Mouse (Mus musculus): Measurements from ENCODE around the gene Itpr2.

GRCm38 (mm10) chr6:146300961-146301360 is 201.1 kb downstream of the Itpr2 start:
- no peak for TF ChIP-seq POLR2A (IDR thresholded peaks at IDR 0.05; ENCODE audit: low read depth, low read length)
- no peak for TF ChIP-seq CTCF (IDR thresholded peaks at IDR 0.05; ENCODE audit: extremely low read depth, insufficient read length, insufficient replicate concordance, low read depth, low read length)
